In genomic region chr4:109118327-109118659, GRCm38 (mm10) we compare ENCODE assay signal across 8 mouse cellular contexts.
A peak's percentile ranks its signal among the peaks of the same experiment; 100 is the strongest.
DNase-seq lines count a peak whose midpoint lies in the region; ATAC-seq and TF ChIP-seq lines count a peak whose summit lies in the region.

No protein-coding gene starts in this region.

- TF ChIP-seq POLR2A in CH12.LX (IDR thresholded peaks at IDR 0.05; ENCODE audit: low read depth, low read length): no peak

- peak overlapping the region; percentile 56 for H3K4me2 ChIP-seq in CH12.LX (ENCODE audit: insufficient read depth, low read depth, poor library complexity, severe bottlenecking)
- peak overlapping the region; percentile 79 for H3K4me2 ChIP-seq in forebrain, postnatal 0 days (ENCODE audit: low read depth)
- H3K4me2 ChIP-seq in midbrain, embryonic 14.5 days (ENCODE audit: low read length): peak overlapping the region; percentile 63

- no peak for TF ChIP-seq RAD21 in CH12.LX (IDR thresholded peaks at IDR 0.05; ENCODE audit: low read depth, low read length)

- TF ChIP-seq EP300 in CH12.LX (IDR thresholded peaks at IDR 0.05; ENCODE audit: low read length): no peak

- H3K27me3 ChIP-seq in CH12.LX (replicated peaks): no peaks in the 10 kb centered on the region
- no peaks in the 10 kb centered on the region for H3K27me3 ChIP-seq in forebrain, postnatal 0 days (ENCODE audit: insufficient read depth, low read length)
- no peaks in the 10 kb centered on the region for H3K27me3 ChIP-seq in midbrain, embryonic 14.5 days (ENCODE audit: control insufficient read depth, insufficient read depth, low read length)

- peak overlapping the region; percentile 65 for H3K9ac ChIP-seq in CH12.LX (ENCODE audit: insufficient read depth, low read depth)
- peak overlapping the region; percentile 51 for H3K9ac ChIP-seq in forebrain, postnatal 0 days
- H3K9ac ChIP-seq in midbrain, embryonic 14.5 days (replicated peaks; ENCODE audit: low read length): peak overlapping the region; percentile 54

- H3K4me3 ChIP-seq in CH12.LX (replicated peaks in 1 of 3; ENCODE audit: low read depth in 2 of 3, low read length in 2 of 3, poor library complexity in 1 of 3): peak overlapping the region; percentile 57 to 68 (median 63)
- H3K4me3 ChIP-seq in forebrain, postnatal 0 days (ENCODE audit: low read depth, low read length): peak overlapping the region; percentile 46
- peak overlapping the region; percentile 47 for H3K4me3 ChIP-seq in midbrain, embryonic 14.5 days (replicated peaks; ENCODE audit: low read depth, low read length)

- peak; percentile 47 for ATAC-seq in cerebellum, adult (ENCODE audit: insufficient number of reproducible peaks, low FRiP score, low TSS enrichment)
- peak; percentile 13 for ATAC-seq in forebrain, postnatal 0 days
- no peak; the same call in 1 of the 2 replicates for ATAC-seq in midbrain, embryonic 14.5 days (ENCODE audit: low FRiP score, low TSS enrichment)

- in situ Hi-C loops in CH12.LX (cut with MboI; ENCODE audit: low pct_ligation_motif_present, low pct_unique_long_range_greater_than_20kb, low sequenced_read_pairs): no loop called here

- H3K9me3 ChIP-seq in CH12.LX (replicated peaks; ENCODE audit: low read length): no peaks in the 10 kb centered on the region
- no peaks in the 10 kb centered on the region for H3K9me3 ChIP-seq in forebrain, postnatal 0 days (ENCODE audit: low read length)
- H3K9me3 ChIP-seq in midbrain, embryonic 14.5 days (ENCODE audit: control insufficient read depth, low read length): no peaks in the 10 kb centered on the region

- peaks cover 11 to 42% of the 10 kb centered on the region in 2 experiments for H3K4me1 ChIP-seq in CH12.LX (ENCODE audit: control insufficient read depth in 1 of 2, insufficient read depth in 2 of 2)
- H3K4me1 ChIP-seq in forebrain, postnatal 0 days (ENCODE audit: insufficient read depth): 0 out of 2 replicates have a peak, but pooled peaks cover 7% of the 10 kb centered on the region
- H3K4me1 ChIP-seq in midbrain, embryonic 14.5 days (ENCODE audit: control insufficient read depth, insufficient read depth, low read length): peaks cover 10% of the 10 kb centered on the region

- 4% methylated on average over 6 of the region's 6 CpGs for WGBS in forebrain, postnatal 0 days
- 7% methylated on average over 6 of the region's 6 CpGs for WGBS in midbrain, embryonic 14.5 days

- H3K79me2 ChIP-seq in CH12.LX (replicated peaks; ENCODE audit: control insufficient read depth, extremely low read depth, insufficient read depth, poor library complexity, severe bottlenecking): peaks cover 30% of the 10 kb centered on the region

- dilution Hi-C loops in CH12.LX (cut with MboI; ENCODE audit: extremely low pct_ligation_motif_present, extremely low pct_unique_long_range_greater_than_20kb, low sequenced_read_pairs): no loop called here

- DNase-seq in cerebellum, adult 11-12 months: no peak
- no peak for DNase-seq in CH12.LX (ENCODE audit: extremely low read depth)
- DNase-seq in forebrain, postnatal 0 days: no peak
- DNase-seq in left cerebral cortex, adult 9 months (ENCODE audit: low spot score in 2 of 2): peak; percentile 44 to 77
- DNase-seq in midbrain, embryonic 14.5 days: no peak
- DNase-seq in retina, embryonic 14.5 days (ENCODE audit: low spot score): no peak
- DNase-seq in urinary bladder, postnatal 36 days (ENCODE audit: low spot score in 2 of 2): no peak

- H3K36me3 ChIP-seq in CH12.LX (replicated peaks in 1 of 2; ENCODE audit: control insufficient read depth in 1 of 2, insufficient read depth in 1 of 2, low read length in 1 of 2): no peaks in the 10 kb centered on the region
- no peaks in the 10 kb centered on the region for H3K36me3 ChIP-seq in forebrain, postnatal 0 days (ENCODE audit: insufficient read depth)
- no peaks in the 10 kb centered on the region for H3K36me3 ChIP-seq in midbrain, embryonic 14.5 days (ENCODE audit: control insufficient read depth, insufficient read depth, low read length)

- peak overlapping the region; percentile 26 for H3K27ac ChIP-seq in CH12.LX (ENCODE audit: insufficient read depth, low read depth)
- 0 out of 2 replicates have a peak overlapping the region, but pooled peaks have one; percentile 15 for H3K27ac ChIP-seq in forebrain, postnatal 0 days (ENCODE audit: low read depth, low read length)
- H3K27ac ChIP-seq in midbrain, embryonic 14.5 days (replicated peaks; ENCODE audit: low read depth, low read length): peak overlapping the region; percentile 46; the same call in 1 of the 2 replicates

- no peak for TF ChIP-seq CTCF in CH12.LX (conservative IDR thresholded peaks at IDR 0.05 in 1 of 2, IDR thresholded peaks at IDR 0.05 in 1 of 2; ENCODE audit: low read depth in 2 of 2, low read length in 2 of 2)
- TF ChIP-seq CTCF in forebrain, postnatal 0 days (IDR thresholded peaks at IDR 0.05; ENCODE audit: low read depth): no peak

TF ChIP-seq in CH12.LX, 34 proteins besides CTCF, POLR2A, EP300 and RAD21:
- TF ChIP-seq ELF1 (IDR thresholded peaks at IDR 0.05; ENCODE audit: low read depth, low read length): no peak
- TF ChIP-seq SIN3A (IDR thresholded peaks at IDR 0.05; ENCODE audit: low read length): peak; percentile 33; the same call in 1 of the 2 replicates
- TF ChIP-seq MAZ (IDR thresholded peaks at IDR 0.05; ENCODE audit: low read depth, low read length): 0 out of 2 replicates have a peak, but pooled peaks have one; percentile 17
- TF ChIP-seq RCOR1 (conservative IDR thresholded peaks at IDR 0.05; ENCODE audit: low read depth, low read length): no peak
TF ChIP-seq in CH12.LX: peak in this region for 2.

Comparison
In these comparisons a context has a peak if more than half of its experiments do, and no peak if none do; other contexts are left out.
1. DNase-seq: peak in left cerebral cortex, adult 9 months (2 of 2); none in cerebellum, adult 11-12 months (single experiment), CH12.LX (single experiment), forebrain, postnatal 0 days (single experiment), midbrain, embryonic 14.5 days (single experiment), retina, embryonic 14.5 days (single experiment) and urinary bladder, postnatal 36 days (0 of 2).
2. Peak in every context shown above with its lines, with median percentiles within 50 percentile points of each other: H3K27ac ChIP-seq, H3K4me2 ChIP-seq, H3K4me3 ChIP-seq and H3K9ac ChIP-seq.